Mouse (Mus musculus): ENCODE data around the gene Soga1.

DNA sequence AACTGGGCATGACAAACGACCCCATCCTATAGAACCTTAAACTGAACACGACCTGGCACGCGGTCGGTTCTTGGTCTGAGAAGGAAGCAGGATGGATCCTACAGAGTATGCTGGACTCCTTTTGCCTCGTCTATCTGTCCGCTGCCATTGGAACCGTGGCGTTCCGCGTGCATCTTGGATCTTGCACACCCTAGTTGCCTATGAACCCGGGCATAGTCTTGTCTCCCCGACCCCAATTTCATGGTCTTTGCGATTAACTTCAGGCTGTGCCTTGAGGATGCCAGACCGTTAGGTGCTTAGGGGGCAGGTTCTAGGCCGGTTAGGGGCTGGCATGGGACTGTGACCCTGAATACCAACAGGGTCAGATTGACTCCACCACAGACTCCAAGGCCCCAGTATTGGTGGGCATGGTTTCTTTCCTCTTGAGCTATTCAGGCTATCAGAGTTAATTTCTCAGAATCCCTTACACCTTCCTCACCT lies 687 bp upstream of the Soga1 start:
- TF ChIP-seq CTCF (IDR thresholded peaks at IDR 0.05; ENCODE audit: low read depth) (0 out of 2 replicates have a peak, but pooled peaks have one; percentile 1), EP300 (optimal IDR thresholded peaks at IDR 0.05) (no peak)

All from stomach, postnatal 0 days (tissue).